Mouse (Mus musculus) heart, adult 8-10 months (tissue): Measurements from ENCODE around the gene Gm20605. TPM values are rescaled to one million over a fixed set of nuclear protein-coding genes. Genes with fewer than 3 reads are reported as not detected.

Source experiments
- DNase-seq: peaks from one replicate; pipeline ENCODE4 v3.0.0; 2022; ENCODE audit warnings: low spot score
- total RNA-seq, 4 experiments: library from RNA; stranded (reverse); gene quantifications; 2 replicates each; pipeline ENCODE4 v1.2.4; 2022

Gene Gm20605
- total RNA-seq, 4 experiments from 2014 or later = 2.3 to 4.2 (median 2.7) TPM

DNA sequence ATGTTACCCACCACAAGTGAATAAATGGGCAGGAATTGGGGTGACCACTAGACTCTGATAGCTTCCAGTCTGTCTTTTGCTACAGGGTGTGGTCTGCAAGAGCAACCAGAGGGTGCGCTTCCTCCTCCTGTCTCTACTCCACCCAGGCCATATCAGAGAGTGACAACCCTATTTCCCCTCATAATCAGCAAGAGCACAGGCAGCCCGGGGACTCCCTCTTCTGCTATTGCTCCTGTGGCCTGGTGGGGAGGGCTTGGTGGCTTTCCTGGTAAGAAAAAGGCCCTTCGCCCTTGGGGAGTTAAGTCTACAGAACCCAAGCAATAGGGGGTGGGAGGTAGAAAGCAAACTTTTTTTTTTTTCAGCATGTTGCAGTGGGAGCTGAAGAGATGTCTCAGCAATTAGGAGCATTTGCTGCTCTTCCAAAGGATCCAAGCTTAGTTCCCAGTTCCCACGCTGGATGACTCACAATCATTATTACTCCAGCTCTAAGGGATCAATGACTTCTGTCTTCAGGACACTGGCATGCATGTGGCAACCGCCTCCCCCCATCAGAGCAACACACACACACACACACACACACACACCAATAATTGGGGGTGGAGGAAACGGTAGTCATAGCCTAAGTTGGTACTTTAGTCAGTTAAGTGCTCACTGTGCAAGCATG lies 57.3 kb downstream of the Gm20605 start:
- DNase-seq = no peak

DNA sequence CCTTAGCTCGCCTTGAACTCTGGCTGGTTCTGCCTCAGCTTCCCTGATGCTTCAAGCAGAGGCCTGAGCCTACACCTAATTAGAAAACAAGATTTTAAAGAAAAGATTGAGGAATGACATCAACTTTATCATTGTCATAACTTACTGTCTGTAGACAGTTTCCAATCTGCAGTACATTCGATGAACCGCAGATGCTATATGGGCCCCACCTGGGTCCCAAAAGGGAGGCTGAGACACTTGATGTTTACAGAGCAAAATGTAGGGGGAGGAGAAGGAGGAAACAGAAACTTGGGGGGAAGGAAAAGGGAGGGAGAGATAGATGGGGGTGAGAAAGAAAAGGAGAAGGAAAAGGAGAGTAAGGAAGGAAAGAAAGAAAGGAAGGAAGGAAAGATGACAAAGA lies 61.0 kb downstream of the Gm20605 start:
- no peak for DNase-seq

DNA sequence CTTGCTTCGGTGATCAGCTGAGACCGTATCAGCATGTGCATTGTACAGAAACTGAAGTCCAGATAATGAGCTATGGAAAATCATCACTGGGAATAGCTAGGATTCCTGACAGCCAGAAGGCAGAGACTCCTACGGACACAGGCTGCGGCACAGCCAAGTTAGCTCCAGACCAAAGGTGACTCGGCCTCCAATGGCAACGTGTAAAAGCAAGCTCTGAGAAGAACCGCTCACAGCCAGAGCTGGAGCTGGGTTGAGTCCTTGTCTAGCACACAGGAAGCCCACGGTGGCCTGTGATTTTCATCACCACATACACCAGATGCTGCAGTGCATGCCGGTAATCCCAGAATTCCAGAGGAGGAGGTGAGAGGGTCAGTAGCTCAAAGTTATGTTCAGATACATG lies 61.6 kb downstream of the Gm20605 start:
- DNase-seq = no peak

DNA sequence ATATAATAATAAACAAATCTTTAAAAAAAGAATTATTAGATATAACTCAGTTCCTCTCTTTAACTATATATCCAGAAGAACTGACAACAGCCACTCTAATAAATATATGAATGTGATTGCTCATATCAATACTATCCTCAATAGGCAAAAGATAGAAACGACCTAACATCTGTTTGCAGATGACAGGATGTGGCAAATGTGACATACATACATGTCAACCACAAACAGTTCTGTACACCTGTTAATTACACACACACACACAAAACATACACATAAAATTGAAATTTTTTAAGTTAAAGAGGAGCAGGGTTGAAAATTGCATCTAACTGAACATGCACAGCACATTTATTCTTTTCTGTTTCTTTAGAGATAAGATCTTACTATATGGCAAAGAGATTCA lies 62.9 kb downstream of the Gm20605 start:
- no peak for DNase-seq

Other genes starting within 250 kb of the Gm20605 start
- gene Zan, start 152.1 kb upstream of the Gm20605 start, total RNA-seq = not detected
- gene Pop7, start 126.7 kb upstream of the Gm20605 start, total RNA-seq = 10 to 100 TPM; 15.0 to 18.3 (median 16.2) TPM
- gene Gigyf1, start 110.6 kb upstream of the Gm20605 start, total RNA-seq = 10 to 100 TPM; 25.5 to 37.3 (median 27.2) TPM
- gene Epo, start 95.9 kb upstream of the Gm20605 start, total RNA-seq = not detected
- 100 to 1,000 TPM; 243 to 256 (median 246) TPM for gene Gnb2, start 95.7 kb upstream of the Gm20605 start, total RNA-seq
- gene Actl6b, start 75.7 kb upstream of the Gm20605 start, total RNA-seq = not detected
- under 1 TPM in 1 of 4 experiments, not detected in 3; 0.09 TPM for gene Tfr2, start 59.3 kb upstream of the Gm20605 start, total RNA-seq
- 10 to 100 TPM in 3 of 4 experiments, 1 to 10 TPM in 1; 9.0 to 17.6 (median 14.4) TPM for gene Mospd3, start 28.1 kb upstream of the Gm20605 start, total RNA-seq
- gene Pcolce, start 15.4 kb upstream of the Gm20605 start, total RNA-seq = 10 to 100 TPM; 38.9 to 46.0 (median 42.2) TPM
- under 1 TPM; 0.19 to 0.29 (median 0.23) TPM for gene Fbxo24, start 173 bp upstream of the Gm20605 start, total RNA-seq
- gene Lrch4, start 54 bp upstream of the Gm20605 start, total RNA-seq = 10 to 100 TPM; 13.1 to 17.8 (median 17.1) TPM
- gene Sap25, start 12.2 kb downstream of the Gm20605 start, total RNA-seq = 1 to 10 TPM; 1.6 to 4.0 (median 2.8) TPM
- under 1 TPM; 0.30 to 0.94 (median 0.56) TPM for gene Irs3, start 16.5 kb downstream of the Gm20605 start, total RNA-seq
- gene Agfg2, start 55.6 kb downstream of the Gm20605 start, total RNA-seq = 10 to 100 TPM; 13.1 to 23.0 (median 15.4) TPM
- under 1 TPM; 0.35 to 0.89 (median 0.81) TPM for gene Nyap1, start 112.4 kb downstream of the Gm20605 start, total RNA-seq
- 100 to 1,000 TPM; 237 to 281 (median 242) TPM for gene Tsc22d4, start 116.6 kb downstream of the Gm20605 start, total RNA-seq
- gene Ppp1r35, start 149.7 kb downstream of the Gm20605 start, total RNA-seq = 10 to 100 TPM in 1 of 4 experiments, 1 to 10 TPM in 3; 7.9 to 12.7 (median 8.6) TPM
- gene Mepce, start 158.5 kb downstream of the Gm20605 start, total RNA-seq = 10 to 100 TPM; 28.9 to 34.2 (median 31.4) TPM
- gene Zcwpw1, start 158.6 kb downstream of the Gm20605 start, total RNA-seq = under 1 TPM; 0.31 to 0.57 (median 0.54) TPM
- gene Pilra, start 207.1 kb downstream of the Gm20605 start, total RNA-seq = 1 to 10 TPM in 3 of 4 experiments, under 1 TPM in 1; 0.87 to 4.1 (median 2.1) TPM
- gene Pilrb1, start 228.9 kb downstream of the Gm20605 start, total RNA-seq = 1 to 10 TPM in 2 of 4 experiments, under 1 TPM in 2; 0.44 to 2.8 (median 1.1) TPM
- 1 to 10 TPM in 1 of 4 experiments, under 1 TPM in 2, not detected in 1; 0.65 to 5.4 (median 0.75) TPM for gene Pilrb2, start 242.6 kb downstream of the Gm20605 start, total RNA-seq